Mouse (Mus musculus) spleen, adult 2 months (tissue): ENCODE results near the gene Sf1.

Experiments
- CTCF ChIP-seq: fragments of 200-500 bp; IDR thresholded peaks from 2 replicates; pipeline ENCODE4 v1.5.1; 2011; ENCODE audit warnings: mild to moderate bottlenecking, inconsistent platforms; ENCODE audit not compliant: insufficient read depth, insufficient read length, insufficient replicate concordance; ENCODE audit errors: extremely low read depth
- POLR2A ChIP-seq: fragments of 200-500 bp; IDR thresholded peaks from 2 replicates; pipeline ENCODE4 v1.6.1; 2011; ENCODE audit warnings: low read depth, low read length, inconsistent platforms

- TF ChIP-seq POLR2A: no peak
- TF ChIP-seq CTCF: 0 out of 2 replicates have a peak, but pooled peaks have one; percentile 6
These were observed 20.2 kb upstream of the Sf1 start for GRCm38 (mm10) chr19:6343066-6343925.
